Mouse (Mus musculus) stomach, embryonic 16.5 days (tissue): ENCODE results near the gene Prkca. TPM values are rescaled to one million over a fixed set of nuclear protein-coding genes. Genes with fewer than 3 reads are reported as not detected.

Experiments
- ATAC-seq: fragments of 200-750 bp; cut with Nextera tagmentation; 2 replicates; pipeline ENCODE4 v1.8.0; 2017; ENCODE audit warnings: moderate number of reproducible peaks, moderate TSS enrichment; ENCODE audit not compliant: insufficient read depth, low FRiP score
- H3K27ac ChIP-seq: fragments of 300-500 bp; sonication (generic); 2 replicates; pipeline ENCODE4 v1.5.1; 2014; ENCODE audit warnings: low read length
- H3K27me3 ChIP-seq: fragments of 300-500 bp; sonication (generic); 2 replicates; pipeline ENCODE4 v1.6.1; 2014; ENCODE audit warnings: low read length, control low read depth, mixed read lengths; ENCODE audit not compliant: control insufficient read depth, insufficient read depth
- H3K36me3 ChIP-seq: fragments of 300-500 bp; sonication (generic); 2 replicates; pipeline ENCODE4 v1.6.1; 2014; ENCODE audit warnings: low read length; ENCODE audit not compliant: control insufficient read depth, insufficient read depth
- H3K4me1 ChIP-seq: fragments of 300-500 bp; sonication (generic); 2 replicates; pipeline ENCODE4 v1.6.1; 2014; ENCODE audit warnings: low read length, control low read depth, mixed read lengths; ENCODE audit not compliant: control insufficient read depth, insufficient read depth
- H3K4me2 ChIP-seq: fragments of 300-500 bp; sonication (generic); 2 replicates; pipeline ENCODE4 v1.6.1; 2014; ENCODE audit warnings: low read depth, low read length, mixed read lengths
- H3K4me3 ChIP-seq: fragments of 300-500 bp; sonication (generic); replicated peaks from 2 replicates; pipeline ENCODE4 v1.5.1; 2014; ENCODE audit warnings: mild to moderate bottlenecking, low read length
- H3K9ac ChIP-seq: fragments of 300-500 bp; sonication (generic); 2 replicates; pipeline ENCODE4 v1.6.1; 2014; ENCODE audit warnings: low read length
- H3K9me3 ChIP-seq: fragments of 300-500 bp; sonication (generic); replicated peaks from 2 replicates; pipeline ENCODE4 v1.6.1; 2016; ENCODE audit warnings: low read length, control low read depth; ENCODE audit not compliant: control insufficient read depth
- WGBS: fragments of 180-500 bp; shearing (Covaris S2); extraction: QIAGEN DNeasy Blood & Tissue Kit; methylation state at CpG from one replicate; pipeline ENCODE4 v1.1.7; 2014; 5-methylcytosine and 5-hydroxymethylcytosine counted together
- polyA plus RNA-seq: library from polyadenylated mRNA; unstranded; fragments of >200 nt; fragmentation: Nextera tagmentation; extraction: Ambion mirVana; gene quantifications from 2 replicates; pipeline ENCODE4 v1.2.1, GENCODE M21; 2015

Prkca gene
- polyA plus RNA-seq, 1 experiment from 2014 or later: 6.5 TPM

DNA sequence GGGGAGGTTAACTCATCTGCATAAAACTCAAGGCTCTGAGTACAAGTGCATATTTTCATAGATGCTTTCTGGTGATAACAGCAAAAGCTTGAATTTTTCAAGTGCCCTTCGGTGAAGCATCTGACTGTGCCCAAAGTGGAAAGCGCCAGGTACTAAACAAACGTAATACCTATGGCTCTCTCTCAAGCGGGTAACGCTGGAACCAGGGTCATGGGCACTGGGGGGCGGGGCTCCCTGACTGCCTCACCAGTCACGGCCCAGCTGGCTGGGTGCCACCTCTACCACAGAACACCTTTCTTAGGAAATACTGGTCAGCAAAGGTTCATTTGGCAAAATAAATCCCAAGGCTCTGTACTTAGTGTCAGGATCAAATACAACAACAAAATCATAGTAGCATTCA is 203.7 kb downstream of the Prkca start:
- H3K4me2 ChIP-seq: no peak overlapping the region

DNA sequence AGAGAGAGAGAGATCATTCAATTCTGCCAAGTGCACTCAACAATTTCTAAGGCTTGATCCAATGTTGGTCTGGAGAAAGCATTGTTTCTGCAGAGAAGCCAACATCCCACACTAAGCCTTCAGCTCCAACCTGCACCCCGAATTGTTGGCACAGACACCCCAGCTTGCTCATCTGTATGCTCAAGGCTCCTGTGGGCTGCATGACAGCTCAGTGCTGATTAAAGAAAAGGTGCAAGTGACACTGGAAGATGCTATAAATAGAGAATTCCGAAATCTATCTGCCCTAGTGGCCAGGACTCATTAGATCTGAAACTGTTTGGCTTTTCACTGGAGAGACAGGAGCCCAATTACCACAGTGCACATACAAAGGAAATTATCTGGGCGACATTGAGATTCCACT is 207.4 kb downstream of the Prkca start:
- 50% methylated on average over 3 of the region's 3 CpGs for WGBS
- no peaks in the 10 kb centered on the region; the same call in 1 of the 2 replicates for H3K4me1 ChIP-seq
- no peak for ATAC-seq
- no peak overlapping the region for H3K4me3 ChIP-seq
- H3K27ac ChIP-seq: no peak overlapping the region
- H3K27me3 ChIP-seq: no peaks in the 10 kb centered on the region
- H3K9ac ChIP-seq: no peak overlapping the region
- no peaks in the 10 kb centered on the region for H3K9me3 ChIP-seq
- no peak overlapping the region for H3K4me2 ChIP-seq
- no peaks in the 10 kb centered on the region for H3K36me3 ChIP-seq

More for the DNA sequence above, 203.7 kb downstream of the Prkca start:
- H3K36me3 ChIP-seq: no peaks in the 10 kb centered on the region
- H3K27me3 ChIP-seq: no peaks in the 10 kb centered on the region
- 74% methylated on average over 7 of the region's 7 CpGs for WGBS
- no peak for ATAC-seq
- no peaks in the 10 kb centered on the region for H3K9me3 ChIP-seq
- H3K27ac ChIP-seq: no peak overlapping the region
- no peaks in the 10 kb centered on the region; the same call in 1 of the 2 replicates for H3K4me1 ChIP-seq
- no peak overlapping the region for H3K9ac ChIP-seq
- no peak overlapping the region for H3K4me3 ChIP-seq

DNA sequence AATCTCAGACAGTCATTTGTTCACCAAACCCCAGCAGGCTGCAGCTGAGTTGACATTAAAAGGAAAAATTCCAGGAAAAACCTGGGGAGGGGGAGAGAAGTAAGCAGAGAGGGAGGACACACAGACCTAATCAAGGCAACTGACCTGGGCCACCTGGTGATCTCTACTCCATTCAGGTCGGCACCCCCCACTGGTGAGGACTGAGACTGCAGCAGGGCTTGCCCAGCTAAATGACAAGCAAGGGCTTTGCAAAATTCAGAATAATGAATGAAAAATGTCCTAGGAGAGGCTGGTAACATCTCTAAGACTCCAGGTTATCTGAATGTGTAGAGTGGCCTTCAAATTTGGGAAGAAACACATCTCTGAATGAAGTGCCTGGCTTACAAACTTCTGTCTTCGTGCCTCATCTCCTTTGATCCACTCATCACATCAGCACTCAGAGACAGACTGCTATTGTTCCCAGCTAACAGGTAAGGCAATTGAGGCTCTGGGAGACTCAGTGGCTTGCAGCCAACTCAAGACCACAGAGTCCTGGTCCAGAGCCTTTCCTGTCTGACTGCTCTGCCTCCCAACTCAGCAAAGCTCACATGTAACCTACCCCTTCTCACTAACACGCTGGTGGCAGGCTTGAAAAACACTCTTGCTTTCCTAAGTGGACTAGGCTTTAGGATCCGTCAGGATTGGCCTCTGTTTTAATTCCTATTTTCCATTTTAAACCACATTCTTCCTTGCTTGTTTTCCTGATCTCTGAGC is 208.1 kb downstream of the Prkca start:
- ATAC-seq: no peak

DNA sequence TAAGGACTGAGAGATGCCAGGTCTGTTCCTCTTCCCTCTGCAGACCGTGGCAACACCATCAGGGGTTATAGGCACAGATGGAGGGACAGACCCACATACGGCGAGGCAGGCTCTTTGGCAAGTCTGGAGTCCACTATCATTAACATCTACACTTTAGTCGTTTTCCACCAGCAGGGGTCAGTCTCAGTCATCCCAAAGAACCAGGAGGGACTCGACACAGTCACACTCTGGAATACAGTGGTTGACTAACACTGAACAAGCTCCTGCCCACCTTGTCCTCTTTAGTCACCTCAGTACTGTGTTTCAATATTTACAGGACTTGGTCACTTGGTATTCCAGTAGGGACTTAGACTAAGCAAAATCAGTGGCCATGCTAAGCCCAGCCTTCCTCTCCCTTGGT is 215.1 kb downstream of the Prkca start:
- 44% methylated on average over 5 of the region's 5 CpGs for WGBS

More for the DNA sequence above, 208.1 kb downstream of the Prkca start:
- Histone ChIP-seq H3K9me3 (no peaks in the 10 kb centered on the region), H3K4me3 (no peak overlapping the region), H3K36me3 (no peaks in the 10 kb centered on the region), H3K27ac (peak overlapping the region; percentile 35; the same call in 1 of the 2 replicates), H3K27me3 (no peaks in the 10 kb centered on the region), H3K9ac (no peak overlapping the region), H3K4me2 (no peak overlapping the region), H3K4me1 (no peaks in the 10 kb centered on the region; the same call in 1 of the 2 replicates)
- WGBS: 27% methylated on average over 4 of the region's 4 CpGs

DNA sequence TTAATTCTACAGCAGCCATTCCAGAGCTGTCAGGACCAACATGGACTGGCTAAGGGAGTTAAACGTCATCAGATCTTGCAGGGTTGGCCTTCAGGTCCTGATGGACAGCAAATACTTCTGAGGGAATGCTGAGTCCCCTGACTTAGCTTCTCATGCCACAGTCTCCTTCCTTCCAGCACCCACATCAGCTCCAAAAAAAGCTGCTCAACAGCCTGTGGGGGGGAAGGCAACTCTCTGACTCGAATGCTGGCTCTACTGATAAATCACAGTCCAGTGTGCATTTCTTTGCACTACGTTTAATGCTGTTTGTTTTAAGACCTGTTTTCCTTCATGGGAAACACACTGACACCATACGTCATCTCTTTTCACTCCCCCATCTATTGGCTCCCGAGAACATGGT is 215.8 kb downstream of the Prkca start:
- H3K27me3 ChIP-seq: no peaks in the 10 kb centered on the region
- H3K4me1 ChIP-seq: no peaks in the 10 kb centered on the region
- WGBS: 60% methylated on average over 5 of the region's 5 CpGs
- no peaks in the 10 kb centered on the region for H3K36me3 ChIP-seq
- H3K9me3 ChIP-seq: no peaks in the 10 kb centered on the region
- no peak overlapping the region for H3K4me2 ChIP-seq
- no peak overlapping the region for H3K27ac ChIP-seq
- no peak overlapping the region for H3K4me3 ChIP-seq
- no peak overlapping the region for H3K9ac ChIP-seq
- no peak for ATAC-seq

More for the DNA sequence above, 215.1 kb downstream of the Prkca start:
- no peak overlapping the region for H3K4me2 ChIP-seq
- H3K4me3 ChIP-seq: no peak overlapping the region
- H3K9me3 ChIP-seq: no peaks in the 10 kb centered on the region
- no peaks in the 10 kb centered on the region for H3K27me3 ChIP-seq
- no peaks in the 10 kb centered on the region for H3K4me1 ChIP-seq
- H3K36me3 ChIP-seq: no peaks in the 10 kb centered on the region
- H3K9ac ChIP-seq: no peak overlapping the region
- no peak overlapping the region for H3K27ac ChIP-seq
- peak; percentile 56; the same call in 1 of the 2 replicates for ATAC-seq

DNA sequence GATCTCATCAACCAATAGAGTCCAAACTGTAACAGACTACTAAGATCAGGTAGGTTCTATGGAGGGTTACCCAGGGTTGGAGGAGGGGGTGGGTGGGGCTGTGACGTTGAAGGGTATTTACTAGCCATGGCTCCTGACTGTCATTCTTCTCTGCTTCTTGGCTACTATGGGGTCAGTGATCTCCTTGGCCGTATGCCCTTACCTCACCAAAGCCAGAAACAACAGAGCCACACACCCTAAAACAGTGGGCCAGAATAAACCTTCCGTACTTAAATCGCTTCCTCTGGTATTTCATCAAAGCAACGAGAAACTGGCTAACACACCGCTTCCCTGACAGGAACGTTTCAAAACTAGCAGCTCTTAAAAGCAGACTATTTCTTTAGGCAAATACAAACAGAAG is 221.2 kb downstream of the Prkca start:
- Histone ChIP-seq H3K27me3 (no peaks in the 10 kb centered on the region), H3K4me1 (no peaks in the 10 kb centered on the region), H3K4me3 (no peak overlapping the region), H3K9me3 (no peaks in the 10 kb centered on the region), H3K4me2 (no peak overlapping the region), H3K36me3 (no peaks in the 10 kb centered on the region), H3K27ac (no peak overlapping the region), H3K9ac (no peak overlapping the region)
- no peak for ATAC-seq
- WGBS: 72% methylated on average over 7 of the region's 7 CpGs

DNA sequence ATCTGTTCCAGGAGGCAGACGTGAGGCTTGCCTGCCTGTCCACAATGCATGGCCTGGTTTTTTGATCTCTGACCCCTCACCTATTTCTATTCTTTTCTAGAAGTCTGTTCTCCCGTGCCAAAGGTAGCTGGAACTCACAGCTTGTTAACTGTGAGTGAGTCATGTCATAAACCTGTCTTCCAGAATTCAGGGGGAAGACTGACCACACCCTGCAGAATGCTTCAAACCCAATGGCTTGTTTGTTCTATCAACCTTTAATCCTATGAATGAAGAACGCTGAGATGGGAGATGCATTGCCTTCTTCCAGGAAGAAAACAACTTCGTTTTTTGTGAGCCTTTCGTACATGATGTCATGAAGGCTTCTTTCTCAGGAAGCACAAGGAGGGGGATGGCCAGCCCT is 223.0 kb downstream of the Prkca start:
- Histone ChIP-seq H3K4me3 (no peak overlapping the region), H3K4me1 (no peaks in the 10 kb centered on the region), H3K36me3 (no peaks in the 10 kb centered on the region), H3K27ac (no peak overlapping the region), H3K4me2 (no peak overlapping the region), H3K9me3 (no peaks in the 10 kb centered on the region), H3K9ac (no peak overlapping the region), H3K27me3 (no peaks in the 10 kb centered on the region)
- 64% methylated on average over 5 of the region's 5 CpGs for WGBS
- no peak for ATAC-seq

DNA sequence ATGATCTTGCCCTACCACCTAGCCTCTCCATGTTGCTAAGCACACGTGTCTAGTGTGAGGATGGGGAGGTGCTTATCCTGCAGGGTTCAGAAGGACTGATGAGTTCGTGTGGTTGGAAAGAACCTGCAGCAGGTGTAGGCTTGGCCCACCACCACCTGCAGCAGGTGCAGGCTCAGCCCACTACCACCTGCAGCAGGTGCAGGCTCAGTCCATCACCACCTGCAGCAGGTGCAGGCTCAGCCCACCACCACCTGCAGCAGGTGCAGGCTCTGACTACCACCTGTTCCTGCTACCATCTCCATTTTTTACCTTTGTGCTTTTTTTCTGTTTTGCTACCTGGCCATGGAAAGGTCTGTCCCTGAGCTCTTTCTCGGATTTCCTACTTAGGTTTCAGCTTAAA is 223.9 kb downstream of the Prkca start:
- H3K36me3 ChIP-seq: no peaks in the 10 kb centered on the region
- ATAC-seq: no peak
- no peaks in the 10 kb centered on the region for H3K9me3 ChIP-seq
- no peak overlapping the region for H3K4me2 ChIP-seq
- 85% methylated on average over 3 of the region's 3 CpGs for WGBS
- no peak overlapping the region for H3K27ac ChIP-seq
- no peaks in the 10 kb centered on the region for H3K4me1 ChIP-seq
- H3K27me3 ChIP-seq: no peaks in the 10 kb centered on the region
- no peak overlapping the region for H3K4me3 ChIP-seq
- no peak overlapping the region for H3K9ac ChIP-seq

DNA sequence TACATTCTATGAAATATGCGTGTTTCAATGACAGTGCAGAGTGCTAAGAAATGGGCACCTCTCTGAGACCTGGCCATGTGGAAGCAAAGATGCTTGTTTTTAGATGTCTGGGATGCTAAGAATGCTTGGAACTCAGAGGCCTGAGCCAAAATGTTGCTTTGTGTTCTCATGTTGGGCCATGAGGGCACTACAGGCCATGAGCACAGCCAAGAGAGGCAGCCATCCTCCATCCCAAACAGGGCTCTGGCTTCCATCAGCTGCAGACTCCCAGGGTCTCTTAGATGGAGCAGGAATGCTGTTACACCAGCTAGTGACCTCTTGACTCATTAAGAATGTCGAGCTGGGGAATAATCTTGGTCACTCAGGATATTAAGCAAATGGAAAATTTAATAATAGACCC is 224.9 kb downstream of the Prkca start:
- H3K9me3 ChIP-seq: no peaks in the 10 kb centered on the region
- H3K27ac ChIP-seq: no peak overlapping the region
- no peak overlapping the region for H3K4me2 ChIP-seq
- H3K27me3 ChIP-seq: no peaks in the 10 kb centered on the region
- no peak for ATAC-seq
- no peak overlapping the region for H3K4me3 ChIP-seq
- H3K9ac ChIP-seq: no peak overlapping the region
- H3K36me3 ChIP-seq: no peaks in the 10 kb centered on the region
- H3K4me1 ChIP-seq: no peaks in the 10 kb centered on the region
- WGBS: 58% methylated on average over 2 of the region's 2 CpGs
